In the genomic region with DNA sequence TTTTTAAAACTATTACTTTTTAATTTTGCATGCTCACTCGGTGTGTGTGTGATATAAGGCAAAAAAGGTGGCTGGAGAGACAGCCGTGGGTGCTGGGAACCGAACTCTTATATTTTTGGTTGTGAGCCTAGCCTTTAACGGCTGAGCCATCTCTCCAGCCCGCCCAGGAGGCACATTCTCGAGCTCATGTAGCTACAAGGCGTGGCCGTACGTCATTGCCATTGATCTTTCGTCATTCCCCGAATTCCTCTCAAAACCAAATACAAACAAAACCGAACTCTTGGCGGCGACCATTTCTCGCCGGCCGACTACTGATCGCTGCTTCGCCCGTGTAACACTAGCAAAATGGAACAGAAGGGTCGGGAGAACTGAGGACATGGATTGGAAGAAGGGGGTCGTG, we compare ENCODE assay signal across 8 mouse cellular contexts. TPM values are rescaled to one million over a fixed set of nuclear protein-coding genes. Genes with fewer than 3 reads are reported as not detected.
DNase-seq lines count a peak whose midpoint lies in the region; ATAC-seq and TF ChIP-seq lines count a peak whose summit lies in the region.
"Not testable (repeated sequence)": the region's sequence is repeated elsewhere in the genome, so short reads cannot be mapped to it uniquely, and the experiment has no call there.

No protein-coding gene starts in this region.

- peak overlapping the region; percentile 38 for H3K4me2 ChIP-seq in hindbrain, embryonic 12.5 days (replicated peaks)

- ATAC-seq in Patski: peak; percentile 33
- peak; percentile 30 for ATAC-seq in hindbrain, embryonic 12.5 days (ENCODE audit: low FRiP score)

- CTCF ChIA-PET in Patski (lab: Charles Lee): interaction anchor here (1.5 kb wide), 1 partner anchor 40 kb away, joined by 3 read pairs; no protein-coding TSS in a partner anchor

- H3K9ac ChIP-seq in hindbrain, embryonic 12.5 days: peak overlapping the region; percentile 73

- not testable (repeated sequence) for DNase-seq in Patski (ENCODE audit: low read depth, low spot score)
- peak; percentile 95 to 98 for DNase-seq in cerebellum, postnatal 10 days
- peak; percentile 80 to 92 for DNase-seq in frontal cortex, postnatal 10 days (ENCODE audit: low spot score in 2 of 2)
- DNase-seq in layer of hippocampus, postnatal 14 days (ENCODE audit: low spot score in 2 of 2): peak; percentile 95 to 97
- DNase-seq in lung, postnatal 10 days: peak; percentile 93
- DNase-seq in ovary, postnatal 14 days (ENCODE audit: low spot score): peak; percentile 95
- peak; percentile 91 for DNase-seq in thymus, postnatal 14 days

- peak overlapping the region; percentile 87 for H3K27ac ChIP-seq in hindbrain, embryonic 12.5 days

- H3K4me1 ChIP-seq in hindbrain, embryonic 12.5 days: not testable (repeated sequence)

- H3K27me3 ChIP-seq in Patski; hindbrain, embryonic 12.5 days: not testable (repeated sequence)

- in situ Hi-C loops in Patski (cut with MboI; ENCODE audit: low pct_unique_long_range_greater_than_20kb): loop anchor here (5.0 kb wide), 1 partner anchor 37 kb away; no protein-coding TSS in a partner anchor

- WGBS in hindbrain, embryonic 12.5 days: under 1% methylated on average over 22 of the region's 22 CpGs

- POLR2A ChIA-PET in Patski (lab: Charles Lee): not testable (repeated sequence)

- peak overlapping the region; percentile 57 for H3K4me3 ChIP-seq in hindbrain, embryonic 12.5 days

- not testable (repeated sequence) for H3K36me3 ChIP-seq in hindbrain, embryonic 12.5 days

- not testable (repeated sequence) for TF ChIP-seq CTCF in Patski (IDR thresholded peaks at IDR 0.05)

- H3K9me3 ChIP-seq in hindbrain, embryonic 12.5 days (replicated peaks): not testable (repeated sequence)

RNA-seq across cellular contexts. Expression of gene Klrb1c, which starts 29.0 kb away (rescaled TPM):
- not detected for polyA plus RNA-seq in Patski (2021)
- polyA plus RNA-seq in hindbrain, embryonic 12.5 days (2016; fragmentation: Nextera tagmentation; extraction: Ambion mirVana): not detected in 2 replicates
- total RNA-seq in layer of hippocampus, postnatal 14 days (2021): not detected

RNA-seq across cellular contexts. Expression of gene Klrb1, which starts 37.2 kb away (rescaled TPM):
- polyA plus RNA-seq in Patski (2021): not detected
- not detected in 2 replicates for polyA plus RNA-seq in hindbrain, embryonic 12.5 days (2016; fragmentation: Nextera tagmentation; extraction: Ambion mirVana)
- total RNA-seq in layer of hippocampus, postnatal 14 days (2021): 1 to 10 TPM; 2.0 to 2.9 TPM
